Mouse (Mus musculus): ENCODE data around the gene Ggt1.

GRCm38 (mm10) chr10:75561071-75561654, at the start of gene Ggt1:
- TF ChIP-seq POLR2A (IDR thresholded peaks at IDR 0.05; ENCODE audit: extremely low read depth, insufficient read depth, low read length) = no peak
- TF ChIP-seq CTCF (IDR thresholded peaks at IDR 0.05; ENCODE audit: low read depth, low read length) = no peak
